Mouse (Mus musculus) ES-Bruce4 (cell line): ENCODE results near the gene 1190007I07Rik. TPM values are rescaled to one million over a fixed set of nuclear protein-coding genes. Genes with fewer than 3 reads are reported as not detected.
A peak's percentile ranks its signal among the peaks of the same experiment; 100 is the strongest.

Experiments used
- H3K27ac ChIP-seq: 2 replicates; pipeline ENCODE4 v1.5.1; 2012; ENCODE audit warnings: low read length, inconsistent platforms; ENCODE audit not compliant: insufficient read depth
- H3K27me3 ChIP-seq: 2 replicates; pipeline ENCODE4 v1.6.1; 2012; ENCODE audit warnings: mild to moderate bottlenecking, low read length, inconsistent platforms; ENCODE audit not compliant: control insufficient read depth, poor library complexity, insufficient read depth, severe bottlenecking
- H3K36me3 ChIP-seq: 2 replicates; pipeline ENCODE4 v1.6.1; 2012; ENCODE audit warnings: inconsistent platforms, mild to moderate bottlenecking, low read length, moderate library complexity; ENCODE audit not compliant: control insufficient read depth, poor library complexity, insufficient read depth, severe bottlenecking
- H3K4me1 ChIP-seq: one replicate; pipeline ENCODE4 v1.8.1; 2011; ENCODE audit warnings: low read length; ENCODE audit not compliant: control insufficient read depth, insufficient read depth
- H3K4me3 ChIP-seq: 2 replicates; pipeline ENCODE4 v1.5.1; 2011; ENCODE audit warnings: low read depth, mild to moderate bottlenecking, low read length
- H3K9ac ChIP-seq: 2 replicates; pipeline ENCODE4 v1.6.1; 2012; ENCODE audit warnings: low read depth, mild to moderate bottlenecking, inconsistent platforms; ENCODE audit not compliant: poor library complexity, severe bottlenecking
- H3K9me3 ChIP-seq: replicated peaks from 2 replicates; pipeline ENCODE4 v1.6.1; 2012; ENCODE audit warnings: mild to moderate bottlenecking, low read length, inconsistent platforms; ENCODE audit not compliant: control insufficient read depth, poor library complexity, insufficient read depth, severe bottlenecking
- CTCF ChIP-seq: IDR thresholded peaks from one replicate; pipeline ENCODE4 v1.8.1; 2011; ENCODE audit warnings: low read depth, low read length
- EP300 ChIP-seq: IDR thresholded peaks from 2 replicates; pipeline ENCODE4 v1.6.1; 2011; ENCODE audit warnings: low read depth, low read length; ENCODE audit not compliant: insufficient read depth
- POLR2A ChIP-seq: IDR thresholded peaks from one replicate; pipeline ENCODE4 v1.8.1; 2011; ENCODE audit warnings: low read length; ENCODE audit not compliant: insufficient read depth
- polyA plus RNA-seq: library from polyadenylated mRNA; stranded (reverse); fragments of >200 nt; gene quantifications from 2 replicates; pipeline ENCODE4 v1.2.4, GENCODE M21; 2011; ENCODE audit warnings: low read depth; ENCODE audit not compliant: missing spikeins, insufficient read depth, insufficient read length

The 1190007I07Rik gene
- polyA plus RNA-seq, 1 experiment: 55.8 TPM

- H3K27ac ChIP-seq: no peak overlapping the region
- H3K9ac ChIP-seq: no peak overlapping the region
- H3K36me3 ChIP-seq: no peaks in the 10 kb centered on the region
- TF ChIP-seq EP300 (no peak), POLR2A (no peak), CTCF (no peak)
- H3K4me1 ChIP-seq: no peaks in the 10 kb centered on the region
- no peak overlapping the region for H3K4me3 ChIP-seq
- H3K27me3 ChIP-seq: no peaks in the 10 kb centered on the region
- H3K9me3 ChIP-seq: no peaks in the 10 kb centered on the region
These were observed 39.4 kb upstream of the 1190007I07Rik start for GRCm38 (mm10) chr10:82662267-82662990.

GRCm38 (mm10) chr10:82661820-82662219 lies 38.8 kb upstream of the 1190007I07Rik start:
- no peak overlapping the region for H3K4me3 ChIP-seq

GRCm38 (mm10) chr10:82654581-82654980 lies 31.6 kb upstream of the 1190007I07Rik start:
- Histone ChIP-seq H3K4me3 (no peak overlapping the region), H3K4me1 (peaks cover 4% of the 10 kb centered on the region), H3K27me3 (no peaks in the 10 kb centered on the region), H3K27ac (no peak overlapping the region), H3K36me3 (peaks cover 5% of the 10 kb centered on the region; the same call in 1 of the 2 replicates), H3K9me3 (no peaks in the 10 kb centered on the region), H3K9ac (no peak overlapping the region)
- TF ChIP-seq POLR2A: no peak
- TF ChIP-seq EP300: no peak
- no peak for TF ChIP-seq CTCF

More at GRCm38 (mm10) chr10:82661820-82662219, 38.8 kb upstream of the 1190007I07Rik start:
- H3K27me3 ChIP-seq: no peaks in the 10 kb centered on the region
- no peak overlapping the region for H3K9ac ChIP-seq
- H3K27ac ChIP-seq: no peak overlapping the region
- TF ChIP-seq POLR2A (no peak), EP300 (no peak), CTCF (no peak)
- H3K36me3 ChIP-seq: no peaks in the 10 kb centered on the region
- no peaks in the 10 kb centered on the region for H3K9me3 ChIP-seq
- no peaks in the 10 kb centered on the region for H3K4me1 ChIP-seq

GRCm38 (mm10) chr10:82652625-82653024 lies 29.6 kb upstream of the 1190007I07Rik start:
- H3K27ac ChIP-seq: peak overlapping the region; percentile 41
- H3K36me3 ChIP-seq: peaks cover 6% of the 10 kb centered on the region
- TF ChIP-seq EP300 (peak; percentile 88), POLR2A (no peak)
- H3K27me3 ChIP-seq: no peaks in the 10 kb centered on the region
- no peak overlapping the region for H3K4me3 ChIP-seq
- H3K4me1 ChIP-seq: peaks cover 4% of the 10 kb centered on the region
- H3K9me3 ChIP-seq: no peaks in the 10 kb centered on the region
- H3K9ac ChIP-seq: no peak overlapping the region

- H3K4me1 ChIP-seq: peaks cover 4% of the 10 kb centered on the region
- H3K36me3 ChIP-seq: peaks cover 16% of the 10 kb centered on the region
- no peaks in the 10 kb centered on the region for H3K27me3 ChIP-seq
- no peak overlapping the region for H3K27ac ChIP-seq
- H3K9ac ChIP-seq: no peak overlapping the region
- H3K4me3 ChIP-seq: no peak overlapping the region
- TF ChIP-seq CTCF (no peak), POLR2A (no peak), EP300 (no peak)
- H3K9me3 ChIP-seq: no peaks in the 10 kb centered on the region
These were observed 28.2 kb upstream of the 1190007I07Rik start for GRCm38 (mm10) chr10:82651221-82651620.

- no peaks in the 10 kb centered on the region for H3K9me3 ChIP-seq
- H3K36me3 ChIP-seq: peaks cover 40% of the 10 kb centered on the region
- H3K27ac ChIP-seq: no peak overlapping the region
- H3K27me3 ChIP-seq: no peaks in the 10 kb centered on the region
- TF ChIP-seq POLR2A (no peak), CTCF (no peak), EP300 (no peak)
- no peak overlapping the region for H3K9ac ChIP-seq
- H3K4me3 ChIP-seq: no peak overlapping the region
- H3K4me1 ChIP-seq: peaks cover 4% of the 10 kb centered on the region
These were observed 24.3 kb upstream of the 1190007I07Rik start for GRCm38 (mm10) chr10:82647205-82647811.
